Mouse (Mus musculus): ENCODE results near the gene Fes. TPM values are rescaled to one million over a fixed set of nuclear protein-coding genes. Genes with fewer than 3 reads are reported as not detected.
"Not testable (repeated sequence)": the region's sequence is repeated elsewhere in the genome, so short reads cannot be mapped to it uniquely, and the experiment has no call there.

The Fes gene
- total and polyA plus RNA-seq, 2 experiments = 4.6 to 9.6 TPM

GRCm38 (mm10) chr7:80400099-80400498 is 12.4 kb upstream of the Fes start:
- H3K9ac ChIP-seq (ENCODE audit: low read depth, low read length) = peak overlapping the region; percentile 98
- TF ChIP-seq POLR2A (IDR thresholded peaks at IDR 0.05; ENCODE audit: extremely low read depth, insufficient read depth, low read length) (peak; percentile 59; the same call in 1 of the 2 replicates), CTCF (IDR thresholded peaks at IDR 0.05; ENCODE audit: low read depth, low read length) (no peak; the same call in 1 of the 2 replicates)
- H3K27me3 ChIP-seq (ENCODE audit: control insufficient read depth, insufficient read depth, low read length) = no peaks in the 10 kb centered on the region
- peak overlapping the region; percentile 84 for H3K4me3 ChIP-seq (ENCODE audit: insufficient read depth, low read depth, low read length)
- H3K36me3 ChIP-seq (ENCODE audit: control insufficient read depth, insufficient read depth, low read length) = peaks cover 27% of the 10 kb centered on the region
- WGBS = 24% methylated on average over 5 of the region's 5 CpGs
- H3K79me2 ChIP-seq (ENCODE audit: control insufficient read depth, insufficient read depth, low read length) = peaks cover 27% of the 10 kb centered on the region
- peaks cover 16% of the 10 kb centered on the region for H3K4me1 ChIP-seq (ENCODE audit: control insufficient read depth, insufficient read depth, low read length)
- DNase-seq (ENCODE audit: extremely low read depth, low read depth, low spot score) = peak; percentile 97
- peak overlapping the region; percentile 98 for H3K27ac ChIP-seq (replicated peaks; ENCODE audit: insufficient read depth, low read depth, low read length)

DNA sequence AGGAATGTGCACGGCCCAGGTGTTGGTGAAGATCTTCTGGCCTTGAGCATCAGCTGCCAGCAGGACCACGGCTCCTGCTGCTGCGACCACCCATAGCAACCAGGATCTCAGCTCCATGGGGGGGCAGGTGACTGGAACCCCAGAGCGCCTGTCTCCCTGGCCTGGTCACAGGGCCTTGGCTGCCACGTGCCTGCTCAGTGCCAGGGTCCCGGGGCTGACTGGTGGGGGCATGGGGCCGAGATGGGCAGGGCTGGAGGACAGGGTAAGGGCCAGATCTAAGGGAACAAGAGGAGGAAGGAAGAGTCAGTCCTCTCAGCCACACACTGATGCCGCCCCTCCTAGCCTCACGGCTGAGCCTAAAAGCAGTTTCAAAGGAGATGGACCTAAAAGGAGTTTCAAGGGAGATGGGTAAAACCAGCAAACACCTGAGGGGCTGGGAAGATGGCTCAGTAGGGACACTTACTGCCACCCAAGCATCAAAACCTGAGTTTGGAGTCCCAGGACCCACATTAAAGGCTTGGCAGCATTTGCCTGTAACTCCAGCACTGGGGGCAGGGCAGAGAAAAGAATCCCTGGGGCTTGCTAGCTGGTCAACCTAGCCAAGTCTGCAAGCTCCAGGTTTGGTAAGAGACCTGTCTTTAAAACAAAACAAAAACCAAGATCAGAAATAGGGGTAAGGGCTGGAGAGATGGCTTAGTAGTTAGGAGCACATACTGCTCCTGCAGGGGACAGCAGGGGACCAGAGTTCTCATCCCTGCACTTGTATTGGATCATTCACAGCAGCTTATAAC is 11.1 kb upstream of the Fes start:
- Histone ChIP-seq H3K9ac (ENCODE audit: low read depth, low read length) (peak overlapping the region; percentile 64), H3K4me1 (ENCODE audit: control insufficient read depth, insufficient read depth, low read length) (peaks cover 16% of the 10 kb centered on the region), H3K79me2 (ENCODE audit: control insufficient read depth, insufficient read depth, low read length) (peaks cover 27% of the 10 kb centered on the region), H3K27me3 (ENCODE audit: control insufficient read depth, insufficient read depth, low read length) (no peaks in the 10 kb centered on the region), H3K4me3 (ENCODE audit: insufficient read depth, low read depth, low read length) (no peak overlapping the region), H3K27ac (replicated peaks; ENCODE audit: insufficient read depth, low read depth, low read length) (peak overlapping the region; percentile 46), H3K36me3 (ENCODE audit: control insufficient read depth, insufficient read depth, low read length) (peaks cover 36% of the 10 kb centered on the region)
- TF ChIP-seq POLR2A (IDR thresholded peaks at IDR 0.05; ENCODE audit: extremely low read depth, insufficient read depth, low read length) = no peak
- no peak for TF ChIP-seq CTCF (IDR thresholded peaks at IDR 0.05; ENCODE audit: low read depth, low read length)
- DNase-seq (ENCODE audit: extremely low read depth, low read depth, low spot score) = no peak
- 60% methylated on average over 9 of the region's 9 CpGs for WGBS

- DNase-seq (ENCODE audit: extremely low read depth, low read depth, low spot score) = no peak
- H3K36me3 ChIP-seq (ENCODE audit: control insufficient read depth, insufficient read depth, low read length) = peaks cover 44% of the 10 kb centered on the region
- H3K27ac ChIP-seq (replicated peaks; ENCODE audit: insufficient read depth, low read depth, low read length) = no peak overlapping the region
- peaks cover 14% of the 10 kb centered on the region for H3K4me1 ChIP-seq (ENCODE audit: control insufficient read depth, insufficient read depth, low read length)
- no peak overlapping the region for H3K9ac ChIP-seq (ENCODE audit: low read depth, low read length)
- peaks cover 27% of the 10 kb centered on the region for H3K79me2 ChIP-seq (ENCODE audit: control insufficient read depth, insufficient read depth, low read length)
- 93% methylated on average over 9 of the region's 9 CpGs for WGBS
- H3K27me3 ChIP-seq (ENCODE audit: control insufficient read depth, insufficient read depth, low read length) = no peaks in the 10 kb centered on the region
- no peak for TF ChIP-seq POLR2A (IDR thresholded peaks at IDR 0.05; ENCODE audit: extremely low read depth, insufficient read depth, low read length)
- no peak for TF ChIP-seq CTCF (IDR thresholded peaks at IDR 0.05; ENCODE audit: low read depth, low read length)
- no peak overlapping the region for H3K4me3 ChIP-seq (ENCODE audit: insufficient read depth, low read depth, low read length)
Measured at GRCm38 (mm10) chr7:80397986-80398385, 10.2 kb upstream of the Fes start.

DNA sequence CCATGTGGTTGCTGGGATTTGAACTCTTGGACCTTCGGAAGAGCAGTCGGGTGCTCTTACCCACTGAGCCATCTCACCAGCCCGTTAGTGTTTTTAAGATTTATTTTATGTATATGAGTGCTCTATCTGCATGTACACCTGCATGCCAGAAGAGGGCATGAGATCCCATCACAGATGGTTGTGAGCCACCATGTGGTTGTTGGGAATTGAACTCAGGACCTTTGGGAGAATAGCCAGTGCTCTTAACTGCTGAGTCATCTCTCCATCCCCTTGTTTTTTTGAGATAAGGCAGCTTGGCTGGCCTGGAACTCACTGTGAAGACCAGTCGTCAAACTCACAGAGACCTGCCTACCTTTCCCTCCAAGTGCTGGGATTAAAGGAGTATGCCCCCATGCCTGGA is 8.7 kb upstream of the Fes start:
- peaks cover 14% of the 10 kb centered on the region for H3K4me1 ChIP-seq (ENCODE audit: control insufficient read depth, insufficient read depth, low read length)
- peaks cover 19% of the 10 kb centered on the region for H3K79me2 ChIP-seq (ENCODE audit: control insufficient read depth, insufficient read depth, low read length)
- not testable (repeated sequence) for H3K27me3 ChIP-seq (ENCODE audit: control insufficient read depth, insufficient read depth, low read length); H3K9ac ChIP-seq (ENCODE audit: low read depth, low read length); H3K4me3 ChIP-seq (ENCODE audit: insufficient read depth, low read depth, low read length)
- H3K36me3 ChIP-seq (ENCODE audit: control insufficient read depth, insufficient read depth, low read length) = peaks cover 54% of the 10 kb centered on the region
- peak; percentile 68 for DNase-seq (ENCODE audit: extremely low read depth, low read depth, low spot score)
- 58% methylated on average over 4 of the region's 4 CpGs for WGBS
- H3K27ac ChIP-seq (replicated peaks; ENCODE audit: insufficient read depth, low read depth, low read length) = peak overlapping the region; percentile 6; the same call in 1 of the 2 replicates

DNA sequence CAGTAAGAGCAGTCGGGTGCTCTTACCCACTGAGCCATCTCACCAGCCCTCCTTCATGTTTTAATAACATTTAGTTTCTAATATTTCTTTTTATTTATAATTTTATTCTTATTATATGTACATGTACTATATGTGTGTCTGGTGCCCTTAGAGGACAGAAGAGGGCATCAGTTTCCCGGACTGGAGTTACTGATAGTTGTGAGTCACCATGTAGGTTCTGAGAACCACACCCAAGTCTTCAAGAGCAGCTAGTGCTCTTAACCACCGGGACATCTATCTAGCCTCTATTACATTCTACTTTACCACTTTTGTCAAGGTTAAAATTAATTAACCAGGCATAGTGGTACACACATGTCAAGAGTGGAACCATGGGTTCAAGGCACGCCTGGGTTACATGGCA is 6.9 kb upstream of the Fes start:
- no peak for TF ChIP-seq CTCF (IDR thresholded peaks at IDR 0.05; ENCODE audit: low read depth, low read length)
- no peak for TF ChIP-seq POLR2A (IDR thresholded peaks at IDR 0.05; ENCODE audit: extremely low read depth, insufficient read depth, low read length)
- peaks cover 19% of the 10 kb centered on the region for H3K79me2 ChIP-seq (ENCODE audit: control insufficient read depth, insufficient read depth, low read length)
- peaks cover 12% of the 10 kb centered on the region for H3K4me1 ChIP-seq (ENCODE audit: control insufficient read depth, insufficient read depth, low read length)
- H3K4me3 ChIP-seq (ENCODE audit: insufficient read depth, low read depth, low read length) = no peak overlapping the region
- no peaks in the 10 kb centered on the region for H3K27me3 ChIP-seq (ENCODE audit: control insufficient read depth, insufficient read depth, low read length)
- WGBS = 93% methylated on average over 4 of the region's 4 CpGs
- H3K27ac ChIP-seq (replicated peaks; ENCODE audit: insufficient read depth, low read depth, low read length) = no peak overlapping the region
- H3K36me3 ChIP-seq (ENCODE audit: control insufficient read depth, insufficient read depth, low read length) = peaks cover 56% of the 10 kb centered on the region
- no peak for DNase-seq (ENCODE audit: extremely low read depth, low read depth, low spot score)
- no peak overlapping the region for H3K9ac ChIP-seq (ENCODE audit: low read depth, low read length)

DNA sequence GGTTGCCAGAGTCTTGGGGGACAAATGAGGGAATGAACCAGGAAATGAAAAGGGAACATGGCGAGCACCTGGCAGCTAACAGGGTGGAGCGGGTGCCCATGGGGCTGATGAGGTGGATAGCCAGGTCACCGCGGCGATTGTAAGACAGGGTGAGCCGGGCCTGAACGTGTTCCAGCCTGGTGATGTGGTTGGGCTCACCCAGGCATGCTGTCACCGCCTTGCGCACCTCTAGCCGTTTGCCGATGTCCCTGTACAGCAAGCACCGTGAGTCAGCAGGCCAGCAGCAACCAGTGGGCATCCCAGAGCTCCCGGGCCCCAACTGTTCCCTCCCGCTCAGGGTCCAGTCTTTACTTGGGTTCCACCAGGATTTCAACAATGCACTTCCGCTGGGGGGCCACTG is 4.4 kb upstream of the Fes start:
- no peak for DNase-seq (ENCODE audit: extremely low read depth, low read depth, low spot score)
- TF ChIP-seq CTCF (IDR thresholded peaks at IDR 0.05; ENCODE audit: low read depth, low read length) (no peak), POLR2A (IDR thresholded peaks at IDR 0.05; ENCODE audit: extremely low read depth, insufficient read depth, low read length) (no peak)
- Histone ChIP-seq H3K4me1 (ENCODE audit: control insufficient read depth, insufficient read depth, low read length) (no peaks in the 10 kb centered on the region; the same call in 1 of the 2 replicates), H3K36me3 (ENCODE audit: control insufficient read depth, insufficient read depth, low read length) (peaks cover 45% of the 10 kb centered on the region), H3K79me2 (ENCODE audit: control insufficient read depth, insufficient read depth, low read length) (peaks cover 3% of the 10 kb centered on the region; the same call in 1 of the 2 replicates), H3K4me3 (ENCODE audit: insufficient read depth, low read depth, low read length) (no peak overlapping the region), H3K9ac (ENCODE audit: low read depth, low read length) (no peak overlapping the region), H3K27ac (replicated peaks; ENCODE audit: insufficient read depth, low read depth, low read length) (no peak overlapping the region), H3K27me3 (ENCODE audit: control insufficient read depth, insufficient read depth, low read length) (no peaks in the 10 kb centered on the region)
- WGBS = 94% methylated on average over 15 of the region's 15 CpGs

Data from liver, adult 2 months (tissue).